Mouse (Mus musculus) urinary bladder, postnatal 36 days (tissue): ENCODE data around the gene Man1a.

Source experiments
- DNase-seq, 2 experiments: peaks; one replicate each; pipeline ENCODE4 v3.0.0; 2022; ENCODE audit warnings: low spot score in 2 of 2, mixed read lengths in 1 of 2

Man1a gene

DNA sequence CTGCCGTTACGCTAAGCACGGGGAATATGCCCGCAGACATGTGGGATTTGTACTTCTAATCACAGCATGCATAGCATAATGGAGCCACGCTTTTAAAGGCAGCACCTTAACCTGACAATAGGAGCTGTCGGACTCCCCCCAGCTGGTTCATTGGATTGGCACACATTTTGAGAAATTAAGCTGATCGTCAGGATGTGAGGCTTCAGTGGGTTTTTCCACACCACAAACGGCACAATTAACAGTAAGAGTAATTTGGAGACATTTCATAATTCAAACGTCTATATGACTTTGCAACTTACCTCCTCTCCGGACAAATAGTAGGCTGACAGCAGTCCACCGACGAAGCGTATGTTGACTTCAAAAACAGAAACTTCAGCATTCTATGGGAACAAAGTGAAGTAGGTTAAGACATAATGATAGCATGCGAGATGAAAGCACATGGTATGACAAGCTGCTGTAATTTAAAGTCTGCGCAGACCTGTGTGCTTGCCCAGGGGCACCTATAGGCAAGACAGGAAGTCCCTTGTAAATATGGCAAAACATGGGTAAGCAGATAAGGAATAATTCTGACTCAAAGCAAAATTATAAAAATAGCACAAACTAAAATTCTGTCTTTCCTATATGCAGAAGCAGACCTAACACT lies 62.2 kb downstream of the Man1a start:
- DNase-seq: no peak

DNA sequence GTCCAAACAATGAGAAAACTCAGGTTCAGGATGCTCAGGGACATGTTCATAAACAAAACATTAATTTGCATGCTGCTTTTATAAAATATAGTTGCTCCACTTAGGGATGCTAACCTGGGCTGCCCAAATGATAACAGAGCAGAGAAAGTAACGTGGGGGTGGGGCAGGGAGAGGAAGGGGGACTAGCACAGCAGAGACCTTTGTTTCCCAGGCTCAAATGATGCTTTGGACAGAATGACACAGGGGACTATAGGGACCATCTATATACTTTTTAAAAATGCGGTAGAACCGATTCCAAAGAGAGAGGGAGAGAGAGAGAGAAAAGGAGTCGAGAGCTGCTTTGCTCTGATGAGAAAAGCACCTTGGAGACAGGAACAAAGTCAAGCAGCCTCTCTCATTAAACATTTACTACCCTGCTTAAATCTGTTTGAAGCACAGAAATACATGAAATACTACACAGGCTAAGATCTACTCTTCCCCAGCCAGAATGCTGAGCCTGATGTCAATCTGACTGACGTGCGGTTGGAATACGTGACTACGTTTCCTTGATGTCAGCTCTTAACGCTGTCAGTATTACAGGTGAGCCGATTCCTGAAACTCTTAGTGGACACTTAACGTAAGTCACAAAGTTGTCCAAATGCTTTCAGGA lies 63.1 kb downstream of the Man1a start:
- no peak for DNase-seq

DNA sequence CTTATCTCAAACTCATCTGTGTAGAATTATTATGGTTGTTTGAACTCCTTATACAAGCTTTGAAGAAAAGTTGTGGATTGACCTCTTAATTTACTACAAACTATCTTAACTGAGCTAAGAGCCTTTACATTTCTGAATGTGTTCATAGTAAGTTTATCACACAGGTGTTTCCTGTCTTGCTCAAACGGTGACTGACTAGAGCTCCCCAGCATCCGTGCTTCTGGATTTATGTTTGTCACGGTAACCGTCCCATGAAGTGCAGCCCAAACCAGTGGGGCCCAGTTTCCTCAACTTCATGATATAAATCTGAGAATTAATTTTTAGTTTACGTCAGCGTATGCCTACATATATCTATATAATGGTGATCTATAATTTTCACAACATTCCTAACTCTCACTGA lies 67.3 kb downstream of the Man1a start:
- no peak for DNase-seq

DNA sequence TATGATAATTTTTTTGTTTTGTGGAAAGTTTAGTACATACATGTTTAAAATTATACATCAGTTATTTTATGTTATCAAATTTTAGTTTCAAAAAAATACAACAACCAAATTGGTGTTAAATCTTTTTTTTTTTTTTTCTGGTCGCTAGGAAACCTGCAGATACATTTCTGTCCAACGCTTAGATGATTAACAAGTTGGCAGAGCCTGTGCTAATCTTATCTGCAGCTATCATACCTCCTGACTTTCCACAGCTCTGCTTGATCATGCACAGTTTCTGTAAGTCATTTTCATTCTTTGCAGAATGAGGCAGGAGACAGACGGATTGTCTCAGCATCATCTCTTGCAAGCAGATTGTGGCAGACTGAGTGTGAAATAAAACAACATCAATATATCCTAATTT lies 69.5 kb downstream of the Man1a start:
- no peak for DNase-seq

DNA sequence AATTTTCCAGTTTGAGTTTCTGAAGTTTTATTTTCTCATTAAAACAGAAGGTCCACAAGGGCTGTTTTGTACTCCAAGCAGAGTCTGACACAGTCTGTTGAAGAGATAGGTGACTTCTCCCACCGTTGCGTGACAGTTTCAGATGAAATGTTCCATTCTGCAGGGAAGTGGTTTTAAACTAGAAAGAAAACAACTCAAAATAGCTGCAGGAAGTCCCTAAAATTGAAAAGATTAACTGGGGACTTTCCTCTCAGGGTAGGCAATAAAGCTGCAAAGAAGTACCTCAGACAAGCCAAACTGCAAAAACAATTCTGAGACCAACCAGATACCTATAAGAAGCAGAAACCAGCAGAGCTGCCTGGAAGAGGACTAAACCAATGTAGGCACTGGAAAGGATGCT lies 70.6 kb downstream of the Man1a start:
- DNase-seq: no peak

DNA sequence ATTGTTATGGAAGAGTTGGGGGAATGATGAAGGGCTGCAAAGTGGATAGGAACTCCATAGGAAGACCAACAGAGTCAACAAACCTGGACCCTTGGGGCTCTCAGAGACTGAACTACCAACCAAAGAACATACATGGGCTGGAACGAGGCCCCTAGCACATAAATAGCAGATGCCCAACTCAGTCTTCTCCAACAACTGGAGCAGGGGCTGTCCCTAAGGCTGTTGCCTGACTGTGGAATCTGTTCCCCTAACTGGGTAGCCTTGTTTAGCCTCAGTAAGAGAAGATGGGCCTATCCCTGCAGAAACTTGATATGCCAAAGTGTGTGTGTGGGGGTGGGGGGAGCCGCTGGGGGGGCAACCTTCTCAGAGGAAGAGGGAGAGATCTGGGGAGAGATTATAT lies 73.5 kb downstream of the Man1a start:
- DNase-seq: no peak

DNA sequence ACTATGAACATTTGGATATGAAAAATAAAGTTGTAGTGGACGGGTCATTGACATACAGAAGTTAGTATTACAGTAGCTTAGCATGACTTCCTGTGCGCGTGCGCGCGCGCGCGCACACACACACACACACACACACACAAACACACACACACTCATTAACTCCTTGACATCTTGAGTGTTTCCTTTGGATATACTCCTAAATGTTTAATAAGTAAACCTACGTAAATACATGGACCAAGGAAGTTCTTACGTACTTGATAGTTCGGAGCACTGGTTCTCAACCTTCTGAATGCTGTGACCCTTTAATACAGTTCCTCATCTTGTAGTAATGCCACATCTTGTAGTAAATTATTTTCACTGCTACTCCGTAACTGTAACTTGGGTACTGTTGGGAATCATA lies 79.1 kb downstream of the Man1a start:
- DNase-seq: no peak

GRCm38 (mm10) chr10:53996216-53996615 lies 80.2 kb downstream of the Man1a start:
- no peak for DNase-seq

DNA sequence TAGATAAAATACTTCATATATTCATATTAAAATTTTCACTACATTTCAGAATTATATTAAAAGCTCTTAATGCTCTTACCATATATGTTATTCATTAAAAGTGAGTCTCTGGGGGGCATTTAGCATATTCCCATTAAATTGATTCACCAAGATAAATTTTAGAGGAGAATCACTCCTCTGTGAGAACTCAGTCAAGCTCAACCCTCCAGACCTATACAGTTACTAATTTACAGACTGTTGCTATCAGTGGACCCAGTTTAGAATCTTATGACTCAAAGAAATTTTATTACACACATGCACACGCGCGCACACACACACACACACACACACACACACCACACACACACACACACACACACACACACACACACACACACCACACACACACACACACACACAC lies 81.8 kb downstream of the Man1a start:
- DNase-seq: no peak

GRCm38 (mm10) chr10:53990434-53990833 lies 86.0 kb downstream of the Man1a start:
- no peak for DNase-seq

GRCm38 (mm10) chr10:53984894-53985293 lies 91.5 kb downstream of the Man1a start:
- DNase-seq: no peak

DNA sequence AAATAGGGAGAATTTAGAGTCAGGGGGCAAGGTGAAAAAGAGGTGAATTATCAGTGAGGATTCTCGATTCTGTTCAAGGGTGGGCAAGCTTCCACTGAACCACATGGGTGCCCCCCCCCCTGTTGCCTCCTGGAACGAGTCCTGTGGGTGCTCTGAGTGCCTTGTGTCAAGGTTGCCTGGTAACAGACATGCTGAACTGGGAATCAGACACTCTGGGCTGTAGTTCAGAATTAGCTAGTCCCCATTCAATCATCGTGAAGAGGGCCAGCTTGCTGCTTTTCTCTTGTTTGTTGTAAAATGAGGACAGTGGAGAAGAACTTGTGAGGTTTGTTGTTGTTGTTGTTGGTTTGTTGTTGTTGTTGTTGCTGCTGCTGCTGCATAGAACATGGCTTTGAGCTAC lies 92.3 kb downstream of the Man1a start:
- no peak for DNase-seq

GRCm38 (mm10) chr10:53978647-53979046 lies 97.8 kb downstream of the Man1a start:
- DNase-seq: no peak

DNA sequence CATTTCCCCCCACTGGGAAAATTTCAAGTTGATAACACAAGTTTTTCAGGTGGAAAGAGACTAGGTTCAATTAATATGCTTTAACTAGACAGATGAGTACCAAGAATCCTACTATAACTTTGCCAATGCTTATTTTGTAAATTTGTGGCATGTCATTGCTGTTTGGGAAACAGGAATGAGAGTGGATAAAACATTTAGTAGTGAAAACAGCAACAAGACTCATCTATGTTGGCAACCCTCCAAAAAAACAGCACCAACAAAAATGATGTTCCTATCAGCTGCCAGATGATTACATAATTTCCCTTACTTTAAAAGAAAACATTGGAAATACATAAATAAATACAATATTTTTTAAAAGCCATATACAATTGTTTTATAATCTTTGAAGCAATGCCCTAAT lies 102.2 kb downstream of the Man1a start:
- DNase-seq: no peak

DNA sequence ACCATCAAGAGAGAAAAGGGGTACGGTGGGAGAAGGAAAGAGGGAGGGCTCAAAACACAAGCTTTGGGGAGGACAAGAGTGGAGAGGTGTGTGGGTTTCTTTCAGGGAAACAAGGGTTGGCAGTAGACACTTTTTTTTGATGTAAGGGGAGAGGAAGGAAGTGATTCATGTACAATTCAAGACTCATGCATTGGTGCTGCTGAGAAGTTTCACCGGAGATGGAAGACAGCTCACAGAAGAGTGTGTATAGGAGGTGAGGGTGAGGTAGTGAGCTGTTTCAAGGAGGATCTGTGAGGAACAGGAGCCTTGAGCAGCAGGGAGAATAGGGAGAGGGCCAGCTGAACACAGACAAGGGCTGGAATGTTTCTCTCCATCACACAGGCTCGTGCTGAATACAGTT lies 116.7 kb downstream of the Man1a start:
- DNase-seq: no peak

DNA sequence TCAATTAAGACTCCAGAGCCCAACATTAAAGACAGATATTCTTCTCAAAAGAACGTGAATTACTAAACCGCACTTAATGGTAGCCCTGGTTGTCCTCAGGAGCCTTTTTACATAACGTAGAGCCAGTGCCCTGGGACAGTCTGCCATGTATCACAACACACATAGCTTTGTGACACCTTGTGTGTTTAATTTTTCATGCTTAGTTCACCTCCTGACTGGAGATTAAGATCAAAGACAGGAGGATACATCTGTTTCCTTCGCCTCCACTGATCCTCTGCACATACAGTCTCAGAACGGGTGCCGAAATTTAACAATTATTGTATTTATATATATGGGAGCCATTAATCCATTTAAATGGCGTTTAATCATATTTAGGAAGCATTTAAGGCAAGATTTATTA lies 134.8 kb downstream of the Man1a start:
- DNase-seq: no peak

DNA sequence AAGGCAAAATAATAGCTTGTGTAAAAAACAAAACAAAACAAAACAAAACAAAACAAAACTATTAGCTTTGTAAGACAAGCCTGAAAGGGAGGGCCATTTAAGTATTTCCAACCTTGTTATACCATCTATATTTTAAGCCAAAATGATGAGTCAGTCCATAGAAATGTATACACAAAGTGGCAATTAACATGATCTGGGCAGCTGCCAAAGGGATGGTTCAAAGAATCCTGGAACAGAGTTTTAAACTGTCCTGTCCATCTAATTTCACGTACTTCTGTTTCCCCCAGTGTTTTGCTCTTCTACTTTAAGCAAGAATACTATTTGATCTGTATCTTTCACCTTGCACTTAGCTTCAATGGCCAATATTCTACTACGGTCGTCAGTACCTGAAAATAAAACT lies 138.2 kb downstream of the Man1a start:
- DNase-seq: no peak

DNA sequence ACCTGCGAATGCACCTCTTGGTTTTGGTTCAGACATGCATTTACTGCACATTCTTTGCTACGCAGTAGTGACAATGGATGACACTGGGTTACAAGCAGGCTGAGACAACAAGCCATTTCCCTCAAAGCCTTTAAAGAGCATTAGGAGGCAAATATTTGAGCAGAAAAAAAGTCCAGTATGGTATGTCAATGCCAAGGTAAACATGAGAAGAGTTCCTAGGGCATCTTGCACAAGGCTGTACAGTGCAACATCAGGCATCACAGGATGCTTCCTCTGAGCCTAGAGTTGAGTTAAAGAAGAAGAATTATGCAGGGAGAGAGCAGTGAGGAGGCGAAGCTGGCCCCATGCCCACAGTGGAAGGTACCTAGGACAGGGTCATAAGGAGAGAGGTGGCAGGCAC lies 140.3 kb downstream of the Man1a start:
- no peak for DNase-seq

GRCm38 (mm10) chr10:53929722-53930500 lies 146.5 kb downstream of the Man1a start:
- DNase-seq: no peak

DNA sequence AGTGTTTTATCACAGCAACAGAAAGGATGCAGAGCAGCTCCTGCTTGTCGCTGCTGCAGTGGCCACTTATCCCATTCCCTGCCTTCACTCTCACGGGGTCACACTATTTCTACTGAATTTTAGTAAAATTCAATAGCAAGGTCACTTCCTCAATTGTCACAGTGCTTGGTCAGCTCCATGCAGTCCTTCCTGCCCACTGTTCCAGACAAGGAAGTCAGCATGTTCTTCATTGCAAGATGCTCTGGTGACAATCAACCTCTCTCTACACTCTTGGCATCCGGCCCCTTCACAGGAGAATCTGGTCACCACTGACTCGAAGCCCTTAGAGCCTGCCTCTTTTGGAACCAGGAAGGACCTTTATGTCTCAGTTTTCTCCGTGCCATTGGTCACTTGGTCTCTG lies 148.5 kb downstream of the Man1a start:
- no peak for DNase-seq

GRCm38 (mm10) chr10:53925456-53925855 lies 151.0 kb downstream of the Man1a start:
- DNase-seq: no peak

DNA sequence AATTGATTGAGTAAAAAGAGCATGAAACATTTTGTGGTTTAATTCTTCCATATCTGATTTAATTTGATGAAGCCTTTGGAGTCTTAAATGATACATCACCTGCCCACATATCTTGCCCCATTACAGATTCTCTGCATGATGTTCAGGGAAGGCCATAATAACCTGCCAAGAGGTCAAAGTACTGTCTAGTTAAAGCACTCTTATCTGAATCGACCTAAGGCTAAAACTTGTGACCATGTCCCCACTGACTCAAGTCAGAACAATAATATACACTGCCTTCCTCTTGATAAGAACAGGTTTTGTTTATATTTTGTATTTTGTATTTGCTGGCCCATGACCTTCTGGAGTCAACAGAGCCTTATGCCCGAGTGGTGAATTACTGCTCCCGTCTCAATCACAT lies 154.2 kb downstream of the Man1a start:
- DNase-seq: no peak

DNA sequence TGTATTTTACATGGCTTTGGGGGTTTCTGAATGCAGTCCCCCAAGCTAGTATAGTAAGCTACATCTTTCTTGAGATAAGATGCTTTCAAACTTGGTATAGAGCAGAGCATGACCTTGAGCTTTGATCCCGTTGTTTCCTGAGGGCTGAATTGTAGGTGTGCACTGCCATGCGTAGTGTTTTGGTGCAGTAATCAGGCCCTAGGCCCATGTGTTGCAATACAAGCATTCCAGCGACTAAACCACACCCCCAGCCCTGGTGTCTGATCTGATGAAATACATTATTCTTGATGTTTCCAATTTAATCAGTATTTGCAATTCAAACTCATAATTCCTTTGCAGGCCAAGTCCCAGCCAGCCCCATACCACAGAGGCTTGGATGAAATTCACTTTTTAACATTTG lies 158.9 kb downstream of the Man1a start:
- no peak for DNase-seq
